Mouse (Mus musculus): ENCODE data around the gene Setd4. TPM values are rescaled to one million over a fixed set of nuclear protein-coding genes. Genes with fewer than 3 reads are reported as not detected.

Gene Setd4
- polyA plus RNA-seq, 1 experiment from 2014 or later: 15.2 TPM

- 62% methylated on average over 18 of the region's 18 CpGs for WGBS
- H3K9ac ChIP-seq (ENCODE audit: low read length): 0 out of 2 replicates have a peak overlapping the region, but pooled peaks have one; percentile 22
- H3K36me3 ChIP-seq (ENCODE audit: control insufficient read depth, insufficient read depth, low read length): no peaks in the 10 kb centered on the region
- no peaks in the 10 kb centered on the region for H3K4me1 ChIP-seq (ENCODE audit: control insufficient read depth, insufficient read depth, low read length)
- no peaks in the 10 kb centered on the region for H3K9me3 ChIP-seq (ENCODE audit: control insufficient read depth, low read length)
- H3K4me2 ChIP-seq (ENCODE audit: low read depth, severe bottlenecking): no peak overlapping the region
- ATAC-seq (ENCODE audit: insufficient number of reproducible peaks, low FRiP score, low TSS enrichment, low read depth): no peak
- no peaks in the 10 kb centered on the region for H3K27me3 ChIP-seq (ENCODE audit: control insufficient read depth, insufficient read depth, low read length)
- no peak overlapping the region for H3K4me3 ChIP-seq (ENCODE audit: low read depth, low read length)
- H3K27ac ChIP-seq (replicated peaks; ENCODE audit: low read depth, low read length): no peak overlapping the region
- no peak for DNase-seq (ENCODE audit: low spot score)
Measured at GRCm38 (mm10) chr16:93574521-93575191, 29.2 kb downstream of the Setd4 start.

GRCm38 (mm10) chr16:93573434-93573833 is 30.4 kb downstream of the Setd4 start:
- DNase-seq (ENCODE audit: low spot score) (no peak), ATAC-seq (ENCODE audit: insufficient number of reproducible peaks, low FRiP score, low TSS enrichment, low read depth) (no peak)
- Histone ChIP-seq H3K9me3 (ENCODE audit: control insufficient read depth, low read length) (no peaks in the 10 kb centered on the region), H3K27me3 (ENCODE audit: control insufficient read depth, insufficient read depth, low read length) (no peaks in the 10 kb centered on the region), H3K4me1 (ENCODE audit: control insufficient read depth, insufficient read depth, low read length) (no peaks in the 10 kb centered on the region), H3K36me3 (ENCODE audit: control insufficient read depth, insufficient read depth, low read length) (no peaks in the 10 kb centered on the region), H3K4me3 (ENCODE audit: low read depth, low read length) (no peak overlapping the region), H3K9ac (ENCODE audit: low read length) (no peak overlapping the region), H3K4me2 (ENCODE audit: low read depth, severe bottlenecking) (no peak overlapping the region), H3K27ac (replicated peaks; ENCODE audit: low read depth, low read length) (no peak overlapping the region)
- 93% methylated on average over 5 of the region's 5 CpGs for WGBS

- no peak for DNase-seq (ENCODE audit: low spot score)
- 90% methylated on average over 6 of the region's 6 CpGs for WGBS
- no peaks in the 10 kb centered on the region for H3K36me3 ChIP-seq (ENCODE audit: control insufficient read depth, insufficient read depth, low read length)
Measured at GRCm38 (mm10) chr16:93572383-93572782, 31.5 kb downstream of the Setd4 start.

GRCm38 (mm10) chr16:93558499-93558898 is 45.4 kb downstream of the Setd4 start:
- Histone ChIP-seq H3K9me3 (ENCODE audit: control insufficient read depth, low read length) (no peaks in the 10 kb centered on the region), H3K9ac (ENCODE audit: low read length) (no peak overlapping the region), H3K4me2 (ENCODE audit: low read depth, severe bottlenecking) (peak overlapping the region; percentile 26; the same call in 1 of the 2 replicates), H3K36me3 (ENCODE audit: control insufficient read depth, insufficient read depth, low read length) (no peaks in the 10 kb centered on the region), H3K27me3 (ENCODE audit: control insufficient read depth, insufficient read depth, low read length) (no peaks in the 10 kb centered on the region), H3K4me1 (ENCODE audit: control insufficient read depth, insufficient read depth, low read length) (peaks cover 9% of the 10 kb centered on the region), H3K4me3 (ENCODE audit: low read depth, low read length) (no peak overlapping the region), H3K27ac (replicated peaks; ENCODE audit: low read depth, low read length) (no peak overlapping the region)
- DNase-seq (ENCODE audit: low spot score) (peak; percentile 53), ATAC-seq (ENCODE audit: insufficient number of reproducible peaks, low FRiP score, low TSS enrichment, low read depth) (no peak)
- 12% methylated on average over 12 of the region's 12 CpGs for WGBS

More at GRCm38 (mm10) chr16:93572383-93572782, 31.5 kb downstream of the Setd4 start:
- Histone ChIP-seq H3K4me3 (ENCODE audit: low read depth, low read length) (no peak overlapping the region), H3K27ac (replicated peaks; ENCODE audit: low read depth, low read length) (no peak overlapping the region), H3K4me1 (ENCODE audit: control insufficient read depth, insufficient read depth, low read length) (no peaks in the 10 kb centered on the region), H3K9ac (ENCODE audit: low read length) (no peak overlapping the region), H3K4me2 (ENCODE audit: low read depth, severe bottlenecking) (no peak overlapping the region), H3K9me3 (ENCODE audit: control insufficient read depth, low read length) (no peaks in the 10 kb centered on the region), H3K27me3 (ENCODE audit: control insufficient read depth, insufficient read depth, low read length) (no peaks in the 10 kb centered on the region)
- no peak for ATAC-seq (ENCODE audit: insufficient number of reproducible peaks, low FRiP score, low TSS enrichment, low read depth)

GRCm38 (mm10) chr16:93557646-93558045 is 46.2 kb downstream of the Setd4 start:
- Histone ChIP-seq H3K4me2 (ENCODE audit: low read depth, severe bottlenecking) (no peak overlapping the region), H3K9ac (ENCODE audit: low read length) (no peak overlapping the region), H3K4me3 (ENCODE audit: low read depth, low read length) (no peak overlapping the region), H3K27me3 (ENCODE audit: control insufficient read depth, insufficient read depth, low read length) (no peaks in the 10 kb centered on the region), H3K4me1 (ENCODE audit: control insufficient read depth, insufficient read depth, low read length) (peaks cover 9% of the 10 kb centered on the region), H3K27ac (replicated peaks; ENCODE audit: low read depth, low read length) (no peak overlapping the region), H3K9me3 (ENCODE audit: control insufficient read depth, low read length) (no peaks in the 10 kb centered on the region), H3K36me3 (ENCODE audit: control insufficient read depth, insufficient read depth, low read length) (no peaks in the 10 kb centered on the region)
- WGBS: 73% methylated on average over 8 of the region's 8 CpGs
- DNase-seq (ENCODE audit: low spot score) (no peak), ATAC-seq (ENCODE audit: insufficient number of reproducible peaks, low FRiP score, low TSS enrichment, low read depth) (no peak)

GRCm38 (mm10) chr16:93552686-93553513 is 51.0 kb downstream of the Setd4 start:
- Histone ChIP-seq H3K4me2 (ENCODE audit: low read depth, severe bottlenecking) (no peak overlapping the region), H3K27me3 (ENCODE audit: control insufficient read depth, insufficient read depth, low read length) (no peaks in the 10 kb centered on the region), H3K36me3 (ENCODE audit: control insufficient read depth, insufficient read depth, low read length) (no peaks in the 10 kb centered on the region), H3K9ac (ENCODE audit: low read length) (no peak overlapping the region), H3K9me3 (ENCODE audit: control insufficient read depth, low read length) (no peaks in the 10 kb centered on the region), H3K4me3 (ENCODE audit: low read depth, low read length) (no peak overlapping the region), H3K27ac (replicated peaks; ENCODE audit: low read depth, low read length) (no peak overlapping the region), H3K4me1 (ENCODE audit: control insufficient read depth, insufficient read depth, low read length) (no peaks in the 10 kb centered on the region)
- DNase-seq (ENCODE audit: low spot score) (no peak), ATAC-seq (ENCODE audit: insufficient number of reproducible peaks, low FRiP score, low TSS enrichment, low read depth) (no peak)
- WGBS: 79% methylated on average over 12 of the region's 12 CpGs

- Histone ChIP-seq H3K36me3 (ENCODE audit: control insufficient read depth, insufficient read depth, low read length) (no peaks in the 10 kb centered on the region), H3K9me3 (ENCODE audit: control insufficient read depth, low read length) (no peaks in the 10 kb centered on the region), H3K4me2 (ENCODE audit: low read depth, severe bottlenecking) (no peak overlapping the region), H3K4me3 (ENCODE audit: low read depth, low read length) (no peak overlapping the region), H3K4me1 (ENCODE audit: control insufficient read depth, insufficient read depth, low read length) (no peaks in the 10 kb centered on the region), H3K27ac (replicated peaks; ENCODE audit: low read depth, low read length) (no peak overlapping the region), H3K9ac (ENCODE audit: low read length) (no peak overlapping the region), H3K27me3 (ENCODE audit: control insufficient read depth, insufficient read depth, low read length) (no peaks in the 10 kb centered on the region)
- WGBS: 46% methylated on average over 10 of the region's 10 CpGs
- ATAC-seq (ENCODE audit: insufficient number of reproducible peaks, low FRiP score, low TSS enrichment, low read depth): no peak
- no peak for DNase-seq (ENCODE audit: low spot score)
Measured at GRCm38 (mm10) chr16:93549287-93549686, 54.6 kb downstream of the Setd4 start.

GRCm38 (mm10) chr16:93548045-93548444 is 55.8 kb downstream of the Setd4 start:
- ATAC-seq (ENCODE audit: insufficient number of reproducible peaks, low FRiP score, low TSS enrichment, low read depth) (no peak), DNase-seq (ENCODE audit: low spot score) (no peak)
- no peak overlapping the region for H3K27ac ChIP-seq (replicated peaks; ENCODE audit: low read depth, low read length)
- H3K9ac ChIP-seq (ENCODE audit: low read length): no peak overlapping the region
- H3K27me3 ChIP-seq (ENCODE audit: control insufficient read depth, insufficient read depth, low read length): no peaks in the 10 kb centered on the region
- 85% methylated on average over 2 of the region's 2 CpGs for WGBS
- no peak overlapping the region for H3K4me2 ChIP-seq (ENCODE audit: low read depth, severe bottlenecking)
- H3K9me3 ChIP-seq (ENCODE audit: control insufficient read depth, low read length): no peaks in the 10 kb centered on the region
- no peaks in the 10 kb centered on the region for H3K4me1 ChIP-seq (ENCODE audit: control insufficient read depth, insufficient read depth, low read length)
- H3K36me3 ChIP-seq (ENCODE audit: control insufficient read depth, insufficient read depth, low read length): no peaks in the 10 kb centered on the region
- no peak overlapping the region for H3K4me3 ChIP-seq (ENCODE audit: low read depth, low read length)

Data from limb, embryonic 11.5 days (tissue).